Mouse (Mus musculus) cortical plate, adult 2 months (tissue): ENCODE measurements around the gene Ipo11.

Experiments used
- CTCF ChIP-seq: fragments of 200-500 bp; IDR thresholded peaks from 2 replicates; pipeline ENCODE4 v1.5.1; 2011; ENCODE audit warnings: mild to moderate bottlenecking, control low read depth, low read length; ENCODE audit not compliant: insufficient read depth; ENCODE audit errors: extremely low read depth
- POLR2A ChIP-seq: fragments of 200-500 bp; IDR thresholded peaks from 2 replicates; pipeline ENCODE4 v1.6.1; 2011; ENCODE audit warnings: mild to moderate bottlenecking, low read length, control low read depth; ENCODE audit not compliant: insufficient read depth; ENCODE audit errors: extremely low read depth

DNA sequence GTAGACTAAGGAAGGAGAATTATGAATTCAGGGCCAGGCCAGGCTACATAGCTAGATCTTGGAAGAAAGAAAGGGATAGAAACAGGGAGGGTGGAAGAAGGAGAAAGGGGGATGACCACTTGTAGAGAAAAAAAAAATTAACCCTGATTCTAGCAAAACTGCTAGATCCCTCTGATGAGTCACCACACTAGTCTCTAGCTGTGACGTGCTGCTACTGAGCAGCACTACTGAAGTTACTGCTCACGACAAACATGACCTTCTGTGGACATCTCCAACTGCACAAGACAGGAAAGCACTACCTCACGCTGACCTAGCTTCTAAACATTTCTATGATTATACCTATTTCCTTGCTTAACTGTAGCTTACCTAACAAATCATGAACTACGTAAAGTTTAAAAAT is 8.5 kb downstream of the Ipo11 start:
- TF ChIP-seq POLR2A (no peak), CTCF (no peak)
